Mouse (Mus musculus) kidney, adult 2 months (tissue): ENCODE measurements around the gene Hist2h2ac.

Experiments used
- CTCF ChIP-seq: fragments of 200-500 bp; conservative IDR thresholded peaks from 2 replicates; pipeline ENCODE4 v1.5.1; 2011; ENCODE audit warnings: low read depth, mild to moderate bottlenecking, control low read depth, low read length, moderate library complexity, mixed read lengths; ENCODE audit not compliant: insufficient read depth, insufficient read length
- POLR2A ChIP-seq: fragments of 200-500 bp; IDR thresholded peaks from one replicate; pipeline ENCODE4 v1.6.1; 2011; ENCODE audit warnings: low read depth, low read length, control low read depth

- TF ChIP-seq CTCF (no peak), POLR2A (no peak)
Measured at GRCm38 (mm10) chr3:96178902-96179301, 41.8 kb downstream of the Hist2h2ac start.
